Mouse (Mus musculus): ENCODE measurements at regions not wholly inside any gene's neighbourhood (a gene's known extent, or its start where the extent isn't known, plus 50 kb on each side); places are given as distances from the start of the nearest gene placed in this dataset.

DNA sequence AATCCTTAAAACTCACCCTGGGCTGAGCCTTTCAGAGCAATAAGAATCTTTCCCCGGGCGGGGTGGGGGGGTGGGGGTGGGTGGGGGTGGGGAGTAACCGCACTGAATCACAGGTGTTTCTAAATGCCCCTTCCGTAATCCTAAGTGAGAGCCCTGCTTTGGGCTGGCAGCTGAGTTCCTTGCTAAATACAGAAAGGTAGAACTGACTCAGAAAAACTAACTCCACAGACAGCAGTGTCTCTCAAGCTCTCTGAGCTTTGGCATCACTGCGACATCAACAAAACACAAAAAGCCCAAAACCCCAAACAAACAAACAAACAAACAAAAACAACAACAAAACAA lies 105.9 kb upstream of the Map4k3 start:
- Histone ChIP-seq H3K36me3 (replicated peaks) (no peaks in the 10 kb centered on the region), H3K27me3 (ENCODE audit: insufficient read depth, low read length) (no peaks in the 10 kb centered on the region), H3K9me3 (replicated peaks) (peaks cover 22% of the 10 kb centered on the region), H3K4me1 (ENCODE audit: insufficient read depth, low read depth, low read length) (no peaks in the 10 kb centered on the region), H3K4me3 (ENCODE audit: low read depth, low read length) (no peak overlapping the region)
- DNase-seq (ENCODE audit: low spot score) (no peak), ATAC-seq (ENCODE audit: extremely low read depth, insufficient number of reproducible peaks, low FRiP score, poor library complexity, severe bottlenecking) (no peak)
- no peak for TF ChIP-seq CTCF (IDR thresholded peaks at IDR 0.05; ENCODE audit: low read depth, low read length)
- TF ChIP-seq GATA1 (IDR thresholded peaks at IDR 0.05; ENCODE audit: borderline replicate concordance, low read length): no peak
- no peak for TF ChIP-seq TAL1 (conservative IDR thresholded peaks at IDR 0.05; ENCODE audit: low read depth, low read length)
- TF ChIP-seq POLR2AphosphoS5 (IDR thresholded peaks at IDR 0.05; ENCODE audit: insufficient replicate concordance, low read depth, low read length): no peak
- TF ChIP-seq GATA2 (IDR thresholded peaks at IDR 0.05; ENCODE audit: borderline replicate concordance, low read depth, low read length): no peak

- no peak for TF ChIP-seq POLR2AphosphoS5 (IDR thresholded peaks at IDR 0.05; ENCODE audit: insufficient replicate concordance, low read depth, low read length)
- TF ChIP-seq TAL1 (conservative IDR thresholded peaks at IDR 0.05; ENCODE audit: low read depth, low read length): no peak
- TF ChIP-seq GATA2 (IDR thresholded peaks at IDR 0.05; ENCODE audit: borderline replicate concordance, low read depth, low read length): no peak
- TF ChIP-seq GATA1 (IDR thresholded peaks at IDR 0.05; ENCODE audit: borderline replicate concordance, low read length): no peak
- no peak for TF ChIP-seq CTCF (IDR thresholded peaks at IDR 0.05; ENCODE audit: low read depth, low read length)
- ATAC-seq (ENCODE audit: extremely low read depth, insufficient number of reproducible peaks, low FRiP score, poor library complexity, severe bottlenecking) (no peak), DNase-seq (ENCODE audit: low spot score) (no peak)
- Histone ChIP-seq H3K36me3 (replicated peaks) (no peaks in the 10 kb centered on the region), H3K4me1 (ENCODE audit: insufficient read depth, low read depth, low read length) (no peaks in the 10 kb centered on the region), H3K9me3 (replicated peaks) (peaks cover 26% of the 10 kb centered on the region), H3K4me3 (ENCODE audit: low read depth, low read length) (no peak overlapping the region), H3K27me3 (ENCODE audit: insufficient read depth, low read length) (no peaks in the 10 kb centered on the region)
Observed at GRCm38 (mm10) chr17:80833355-80834175, 105.3 kb upstream of the Map4k3 start.

GRCm38 (mm10) chr17:80831686-80832085 lies 103.4 kb upstream of the Map4k3 start:
- H3K36me3 ChIP-seq (replicated peaks): no peaks in the 10 kb centered on the region
- H3K27me3 ChIP-seq (ENCODE audit: insufficient read depth, low read length): no peaks in the 10 kb centered on the region
- no peak overlapping the region for H3K4me3 ChIP-seq (ENCODE audit: low read depth, low read length)
- TF ChIP-seq GATA2 (IDR thresholded peaks at IDR 0.05; ENCODE audit: borderline replicate concordance, low read depth, low read length) (no peak), GATA1 (IDR thresholded peaks at IDR 0.05; ENCODE audit: borderline replicate concordance, low read length) (no peak), POLR2AphosphoS5 (IDR thresholded peaks at IDR 0.05; ENCODE audit: insufficient replicate concordance, low read depth, low read length) (no peak), TAL1 (conservative IDR thresholded peaks at IDR 0.05; ENCODE audit: low read depth, low read length) (no peak), CTCF (IDR thresholded peaks at IDR 0.05; ENCODE audit: low read depth, low read length) (no peak)
- no peak for ATAC-seq (ENCODE audit: extremely low read depth, insufficient number of reproducible peaks, low FRiP score, poor library complexity, severe bottlenecking)
- no peak for DNase-seq (ENCODE audit: low spot score)
- peaks cover 32% of the 10 kb centered on the region for H3K9me3 ChIP-seq (replicated peaks)
- H3K4me1 ChIP-seq (ENCODE audit: insufficient read depth, low read depth, low read length): no peaks in the 10 kb centered on the region

GRCm38 (mm10) chr17:80827896-80828295 lies 99.6 kb upstream of the Map4k3 start:
- H3K4me1 ChIP-seq (ENCODE audit: insufficient read depth, low read depth, low read length): no peaks in the 10 kb centered on the region
- DNase-seq (ENCODE audit: low spot score) (no peak), ATAC-seq (ENCODE audit: extremely low read depth, insufficient number of reproducible peaks, low FRiP score, poor library complexity, severe bottlenecking) (no peak)
- H3K36me3 ChIP-seq (replicated peaks): no peaks in the 10 kb centered on the region
- no peak overlapping the region for H3K4me3 ChIP-seq (ENCODE audit: low read depth, low read length)
- peaks cover 44% of the 10 kb centered on the region for H3K9me3 ChIP-seq (replicated peaks)
- H3K27me3 ChIP-seq (ENCODE audit: insufficient read depth, low read length): no peaks in the 10 kb centered on the region
- TF ChIP-seq GATA1 (IDR thresholded peaks at IDR 0.05; ENCODE audit: borderline replicate concordance, low read length) (no peak), GATA2 (IDR thresholded peaks at IDR 0.05; ENCODE audit: borderline replicate concordance, low read depth, low read length) (no peak), CTCF (IDR thresholded peaks at IDR 0.05; ENCODE audit: low read depth, low read length) (no peak), TAL1 (conservative IDR thresholded peaks at IDR 0.05; ENCODE audit: low read depth, low read length) (no peak), POLR2AphosphoS5 (IDR thresholded peaks at IDR 0.05; ENCODE audit: insufficient replicate concordance, low read depth, low read length) (no peak)

DNA sequence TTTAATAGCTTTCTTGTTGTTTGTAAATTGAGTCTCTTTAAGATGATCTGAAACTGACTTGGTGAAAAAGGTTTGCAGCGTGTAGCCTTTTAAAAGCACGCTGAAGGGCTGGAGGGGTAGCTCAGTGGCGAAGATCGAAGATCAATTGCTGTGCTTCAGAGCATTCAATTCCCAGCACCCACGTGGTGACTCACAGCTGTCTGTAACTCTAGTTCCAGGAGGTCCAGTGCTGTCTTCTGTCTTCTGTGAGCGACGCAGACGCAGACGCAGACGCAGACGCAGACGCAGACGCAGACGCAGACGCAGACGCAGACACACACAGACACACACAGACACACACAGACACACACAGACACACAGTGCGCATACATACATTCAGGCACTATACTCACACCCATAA lies 99.1 kb upstream of the Map4k3 start:
- no peaks in the 10 kb centered on the region for H3K27me3 ChIP-seq (ENCODE audit: insufficient read depth, low read length)
- no peak overlapping the region for H3K4me3 ChIP-seq (ENCODE audit: low read depth, low read length)
- H3K4me1 ChIP-seq (ENCODE audit: insufficient read depth, low read depth, low read length): no peaks in the 10 kb centered on the region
- peaks cover 44% of the 10 kb centered on the region for H3K9me3 ChIP-seq (replicated peaks)
- DNase-seq (ENCODE audit: low spot score) (no peak), ATAC-seq (ENCODE audit: extremely low read depth, insufficient number of reproducible peaks, low FRiP score, poor library complexity, severe bottlenecking) (no peak)
- TF ChIP-seq GATA2 (IDR thresholded peaks at IDR 0.05; ENCODE audit: borderline replicate concordance, low read depth, low read length): no peak
- no peak for TF ChIP-seq POLR2AphosphoS5 (IDR thresholded peaks at IDR 0.05; ENCODE audit: insufficient replicate concordance, low read depth, low read length)
- no peak for TF ChIP-seq TAL1 (conservative IDR thresholded peaks at IDR 0.05; ENCODE audit: low read depth, low read length)
- no peak for TF ChIP-seq GATA1 (IDR thresholded peaks at IDR 0.05; ENCODE audit: borderline replicate concordance, low read length)
- no peak for TF ChIP-seq CTCF (IDR thresholded peaks at IDR 0.05; ENCODE audit: low read depth, low read length)
- no peaks in the 10 kb centered on the region for H3K36me3 ChIP-seq (replicated peaks)

DNA sequence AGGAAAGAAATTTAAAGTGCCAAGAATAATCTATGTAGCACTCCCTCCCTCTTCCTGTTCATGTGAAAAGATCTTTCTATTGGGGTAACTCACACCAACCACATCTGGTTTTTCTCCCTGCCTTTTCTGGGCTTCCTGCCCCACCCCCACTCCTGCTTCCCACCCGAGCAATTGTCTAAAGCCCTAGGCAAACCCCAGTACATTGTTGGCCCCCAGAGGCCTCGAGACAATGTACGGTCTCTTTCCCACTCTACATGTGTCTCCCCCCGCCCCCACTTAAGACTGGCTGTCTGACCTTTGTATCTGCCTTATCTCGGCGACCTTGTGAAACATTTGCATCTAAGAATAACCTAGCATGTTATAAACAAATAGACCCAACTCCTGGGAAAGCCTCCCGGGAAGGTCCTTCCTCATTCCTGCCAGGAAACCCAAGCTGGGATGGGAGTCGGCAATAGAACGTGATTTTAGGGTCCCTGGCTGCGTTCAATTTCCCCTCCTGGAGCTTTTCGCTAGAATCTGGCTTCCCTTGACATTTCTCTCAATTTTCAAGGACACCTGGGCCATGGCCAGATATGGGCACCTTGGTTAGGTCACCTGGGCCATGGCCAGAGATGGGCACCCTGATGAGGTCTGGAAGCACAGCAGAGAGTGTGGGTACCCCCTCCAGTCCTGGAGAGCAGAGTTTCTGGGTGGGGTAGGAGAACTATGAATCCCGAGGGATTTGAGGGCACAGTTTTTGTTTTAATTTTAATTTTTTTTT lies 97.9 kb upstream of the Map4k3 start:
- TF ChIP-seq GATA1 (IDR thresholded peaks at IDR 0.05; ENCODE audit: borderline replicate concordance, low read length): no peak
- TF ChIP-seq CTCF (IDR thresholded peaks at IDR 0.05; ENCODE audit: low read depth, low read length): no peak
- no peak for TF ChIP-seq POLR2AphosphoS5 (IDR thresholded peaks at IDR 0.05; ENCODE audit: insufficient replicate concordance, low read depth, low read length)
- TF ChIP-seq GATA2 (IDR thresholded peaks at IDR 0.05; ENCODE audit: borderline replicate concordance, low read depth, low read length): no peak
- no peak for TF ChIP-seq TAL1 (conservative IDR thresholded peaks at IDR 0.05; ENCODE audit: low read depth, low read length)
- no peaks in the 10 kb centered on the region for H3K4me1 ChIP-seq (ENCODE audit: insufficient read depth, low read depth, low read length)
- H3K9me3 ChIP-seq (replicated peaks): peaks cover 46% of the 10 kb centered on the region
- no peak for DNase-seq (ENCODE audit: low spot score)
- no peak overlapping the region for H3K4me3 ChIP-seq (ENCODE audit: low read depth, low read length)
- H3K36me3 ChIP-seq (replicated peaks): no peaks in the 10 kb centered on the region
- no peaks in the 10 kb centered on the region for H3K27me3 ChIP-seq (ENCODE audit: insufficient read depth, low read length)
- no peak for ATAC-seq (ENCODE audit: extremely low read depth, insufficient number of reproducible peaks, low FRiP score, poor library complexity, severe bottlenecking)
